Mouse (Mus musculus) thymus, adult 2 months (tissue): ENCODE measurements around the gene Gm27021. TPM values are rescaled to one million over a fixed set of nuclear protein-coding genes. Genes with fewer than 3 reads are reported as not detected.
A peak's percentile ranks its signal among the peaks of the same experiment; 100 is the strongest.

Experiments used
- DNase-seq: peaks from one replicate; pipeline ENCODE4 v3.0.0; 2021
- H3K27ac ChIP-seq: fragments of 200-500 bp; 2 replicates; pipeline ENCODE4 v1.5.1; 2012; ENCODE audit warnings: low read length, control low read depth; ENCODE audit not compliant: control insufficient read depth, insufficient read depth
- H3K27me3 ChIP-seq: fragments of 200-500 bp; 2 replicates; pipeline ENCODE4 v1.6.1; 2012; ENCODE audit warnings: mild to moderate bottlenecking, low read length, moderate library complexity, mixed read lengths; ENCODE audit not compliant: control insufficient read depth, insufficient read depth
- H3K36me3 ChIP-seq: fragments of 200-500 bp; 2 replicates; pipeline ENCODE4 v1.6.1; 2012; ENCODE audit warnings: mild to moderate bottlenecking, low read length, moderate library complexity; ENCODE audit not compliant: control insufficient read depth, insufficient read depth
- H3K4me1 ChIP-seq: fragments of 200-500 bp; replicated peaks from 2 replicates; pipeline ENCODE4 v1.6.1; 2012; ENCODE audit warnings: low read length; ENCODE audit not compliant: control insufficient read depth, insufficient read depth
- H3K4me3 ChIP-seq: fragments of 200-500 bp; 2 replicates; pipeline ENCODE4 v1.5.1; 2012; ENCODE audit warnings: mild to moderate bottlenecking, low read length, control low read depth, moderate library complexity; ENCODE audit not compliant: control insufficient read depth, insufficient read depth
- CTCF ChIP-seq: fragments of 200-500 bp; IDR thresholded peaks from 2 replicates; pipeline ENCODE4 v1.5.1; 2012; ENCODE audit warnings: mild to moderate bottlenecking, control low read depth, low read length, moderate library complexity, borderline replicate concordance; ENCODE audit not compliant: control insufficient read depth, poor library complexity, insufficient read depth; ENCODE audit errors: extremely low read depth
- POLR2A ChIP-seq: fragments of 200-500 bp; IDR thresholded peaks from 2 replicates; pipeline ENCODE4 v1.6.1; 2012; ENCODE audit warnings: mild to moderate bottlenecking, low read length, control low read depth, moderate library complexity; ENCODE audit not compliant: control insufficient read depth, poor library complexity, insufficient read depth; ENCODE audit errors: extremely low read depth
- WGBS: fragments of 180-500 bp; shearing (Covaris S2); methylation state at CpG from one replicate; pipeline ENCODE4 v1.1.7; 2018; 5-methylcytosine and 5-hydroxymethylcytosine counted together
- polyA plus RNA-seq: library from polyadenylated mRNA; depleted of rRNA; stranded (reverse); fragments of >200 nt; gene quantifications from 2 replicates; pipeline ENCODE4 v1.2.3, GENCODE M21; 2012

Gene Gm27021
- polyA plus RNA-seq, 1 experiment = 1.6 TPM

GRCm38 (mm10) chr8:120686576-120686975 is 18.7 kb upstream of the Gm27021 start:
- H3K36me3 ChIP-seq = no peaks in the 10 kb centered on the region
- no peak for TF ChIP-seq CTCF
- no peak for TF ChIP-seq POLR2A
- 68% methylated on average over 5 of the region's 5 CpGs for WGBS

GRCm38 (mm10) chr8:120686051-120686450 is 18.2 kb upstream of the Gm27021 start:
- WGBS = 31% methylated on average over 13 of the region's 13 CpGs
- no peaks in the 10 kb centered on the region for H3K36me3 ChIP-seq
- TF ChIP-seq POLR2A (no peak), CTCF (no peak)
- DNase-seq = no peak
- H3K4me1 ChIP-seq = peaks cover 7% of the 10 kb centered on the region; the same call in 1 of the 2 replicates
- H3K27ac ChIP-seq = peak overlapping the region; percentile 30; the same call in 1 of the 2 replicates
- H3K4me3 ChIP-seq = no peak overlapping the region
- no peaks in the 10 kb centered on the region for H3K27me3 ChIP-seq

More at GRCm38 (mm10) chr8:120686576-120686975, 18.7 kb upstream of the Gm27021 start:
- H3K4me3 ChIP-seq = no peak overlapping the region
- H3K27me3 ChIP-seq = no peaks in the 10 kb centered on the region
- no peak overlapping the region for H3K27ac ChIP-seq
- DNase-seq = no peak
- peaks cover 7% of the 10 kb centered on the region; the same call in 1 of the 2 replicates for H3K4me1 ChIP-seq

- no peaks in the 10 kb centered on the region for H3K36me3 ChIP-seq
- 84% methylated on average over 8 of the region's 8 CpGs for WGBS
- no peaks in the 10 kb centered on the region for H3K27me3 ChIP-seq
- no peak for DNase-seq
- H3K27ac ChIP-seq = peak overlapping the region; percentile 30; the same call in 1 of the 2 replicates
- peaks cover 7% of the 10 kb centered on the region; the same call in 1 of the 2 replicates for H3K4me1 ChIP-seq
- no peak for TF ChIP-seq CTCF
- no peak overlapping the region for H3K4me3 ChIP-seq
Measured at GRCm38 (mm10) chr8:120685591-120685990, 17.7 kb upstream of the Gm27021 start.

GRCm38 (mm10) chr8:120685097-120685496 is 17.2 kb upstream of the Gm27021 start:
- no peak for TF ChIP-seq CTCF
- no peak for TF ChIP-seq POLR2A
- no peaks in the 10 kb centered on the region for H3K27me3 ChIP-seq
- H3K36me3 ChIP-seq = no peaks in the 10 kb centered on the region
- H3K27ac ChIP-seq = no peak overlapping the region
- WGBS = 93% methylated on average over 5 of the region's 5 CpGs
- DNase-seq = no peak
- no peak overlapping the region for H3K4me3 ChIP-seq
- H3K4me1 ChIP-seq = peaks cover 7% of the 10 kb centered on the region; the same call in 1 of the 2 replicates

- TF ChIP-seq CTCF = no peak
- TF ChIP-seq POLR2A = no peak
- WGBS = 89% methylated on average over 5 of the region's 5 CpGs
- H3K27me3 ChIP-seq = no peaks in the 10 kb centered on the region
Measured at GRCm38 (mm10) chr8:120684082-120684481, 16.2 kb upstream of the Gm27021 start.

GRCm38 (mm10) chr8:120683602-120684001 is 15.7 kb upstream of the Gm27021 start:
- WGBS = 14% methylated on average over 10 of the region's 10 CpGs
- TF ChIP-seq POLR2A (no peak), CTCF (peak; percentile 89; the same call in 1 of the 2 replicates)
- no peaks in the 10 kb centered on the region for H3K27me3 ChIP-seq
- no peak overlapping the region for H3K27ac ChIP-seq
- H3K4me3 ChIP-seq = no peak overlapping the region
- DNase-seq = peak; percentile 86
- H3K36me3 ChIP-seq = no peaks in the 10 kb centered on the region
- H3K4me1 ChIP-seq = peaks cover 7% of the 10 kb centered on the region; the same call in 1 of the 2 replicates

More at GRCm38 (mm10) chr8:120684082-120684481, 16.2 kb upstream of the Gm27021 start:
- H3K4me1 ChIP-seq = peaks cover 7% of the 10 kb centered on the region; the same call in 1 of the 2 replicates
- no peaks in the 10 kb centered on the region for H3K36me3 ChIP-seq
- DNase-seq = no peak
- H3K4me3 ChIP-seq = no peak overlapping the region
- no peak overlapping the region for H3K27ac ChIP-seq

GRCm38 (mm10) chr8:120681113-120681512 is 13.2 kb upstream of the Gm27021 start:
- TF ChIP-seq POLR2A = no peak
- no peak for TF ChIP-seq CTCF
- Histone ChIP-seq H3K27ac (no peak overlapping the region), H3K36me3 (no peaks in the 10 kb centered on the region), H3K27me3 (no peaks in the 10 kb centered on the region), H3K4me1 (peaks cover 2% of the 10 kb centered on the region; the same call in 1 of the 2 replicates), H3K4me3 (no peak overlapping the region)
- WGBS = 69% methylated on average over 10 of the region's 10 CpGs
- DNase-seq = no peak
